In the genomic region with DNA sequence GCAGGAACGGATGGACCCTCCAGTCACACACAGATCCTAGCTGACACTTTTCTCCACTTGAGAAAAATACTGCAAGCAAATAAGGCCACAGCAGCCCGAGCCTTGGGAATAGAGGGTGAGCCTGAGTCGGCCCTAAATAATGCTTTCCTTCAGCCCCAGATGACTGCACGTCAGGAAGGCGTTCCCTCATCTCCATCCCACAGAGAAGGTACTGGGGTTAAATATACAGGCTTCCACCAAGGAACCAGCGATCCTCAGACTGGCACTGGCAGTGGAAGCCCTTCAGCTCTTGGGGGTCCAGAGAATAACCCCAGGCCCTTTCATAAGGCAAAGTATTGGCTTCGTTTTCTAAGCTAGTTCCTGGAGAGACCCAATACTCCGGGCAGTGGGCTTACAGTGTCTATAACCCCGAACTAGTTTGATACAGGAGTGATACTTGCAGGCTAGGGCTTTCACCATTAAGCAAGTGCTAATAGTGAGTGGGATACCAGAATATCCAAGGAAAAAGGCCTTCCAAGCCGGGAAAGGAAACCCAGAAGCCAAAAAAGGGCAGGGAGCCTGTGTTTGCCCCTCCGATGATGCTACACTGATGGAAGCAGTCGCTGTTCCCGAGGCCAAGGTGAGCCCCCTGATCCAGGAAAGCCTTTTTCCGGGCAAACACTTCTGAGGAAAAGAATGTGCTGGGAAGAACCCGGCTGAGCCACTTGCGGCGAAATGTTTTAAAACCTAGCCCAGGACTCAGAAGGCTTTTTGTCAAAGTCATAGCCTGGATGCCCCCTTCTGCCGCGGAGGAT, we compare ENCODE assay signal across 18 mouse cellular contexts. TPM values are rescaled to one million over a fixed set of nuclear protein-coding genes. Genes with fewer than 3 reads are reported as not detected.
DNase-seq lines count a peak whose midpoint lies in the region; ATAC-seq and TF ChIP-seq lines count a peak whose summit lies in the region.
"Had no signal": no experiment of that assay in that cellular context is flagged by ENCODE, and none has a peak within 500 bp of the region (broad histone marks: within the 10 kb centered on the region; RNA-seq: fewer than 3 reads in every experiment).

No protein-coding gene starts in this region.

- H3K9me3 ChIP-seq in heart, postnatal 0 days (replicated peaks; ENCODE audit: control insufficient read depth, low read length) = no peaks in the 10 kb centered on the region
- no peaks in the 10 kb centered on the region for H3K9me3 ChIP-seq in embryonic facial prominence, embryonic 14.5 days (ENCODE audit: control insufficient read depth, low read length)
- no peaks in the 10 kb centered on the region for H3K9me3 ChIP-seq in limb, embryonic 12.5 days
- H3K9me3 ChIP-seq: liver, embryonic 13.5 days had no signal

- 4% methylated on average over 19 of the region's 19 CpGs for WGBS in heart, postnatal 0 days
- 10% methylated on average over 19 of the region's 19 CpGs for WGBS in embryonic facial prominence, embryonic 14.5 days
- WGBS in limb, embryonic 12.5 days = 5% methylated on average over 19 of the region's 19 CpGs

- no peaks in the 10 kb centered on the region for H3K36me3 ChIP-seq in heart, postnatal 0 days (replicated peaks; ENCODE audit: control insufficient read depth, insufficient read depth, low read length)
- no peaks in the 10 kb centered on the region for H3K36me3 ChIP-seq in embryonic facial prominence, embryonic 14.5 days (ENCODE audit: control insufficient read depth, insufficient read depth, low read length)
- H3K36me3 ChIP-seq in limb, embryonic 12.5 days = peaks cover 6% of the 10 kb centered on the region; the same call in 1 of the 2 replicates
- H3K36me3 ChIP-seq: liver, embryonic 13.5 days had no signal

- 0 out of 2 replicates have a peak overlapping the region, but pooled peaks have one; percentile 22 for H3K4me3 ChIP-seq in heart, postnatal 0 days (ENCODE audit: low read depth, low read length)
- peak overlapping the region; percentile 0 for H3K4me3 ChIP-seq in embryonic facial prominence, embryonic 14.5 days (ENCODE audit: low read depth, low read length)
- H3K4me3 ChIP-seq in limb, embryonic 12.5 days (replicated peaks) = peak overlapping the region; percentile 72
- H3K4me3 ChIP-seq: liver, embryonic 13.5 days had no signal

- intact Hi-C loops in heart, postnatal 25 days (cut with DNase I) = no loop called here
- intact Hi-C loops in left cerebral cortex, postnatal 36 days (cut with DNase I) = no loop called here

- no peak for TF ChIP-seq CTCF in heart, postnatal 0 days (IDR thresholded peaks at IDR 0.05; ENCODE audit: low read depth)

- peaks cover 100% of the 10 kb centered on the region for H3K27me3 ChIP-seq in heart, postnatal 0 days (ENCODE audit: control insufficient read depth, insufficient read depth, low read length)
- peaks cover 97% of the 10 kb centered on the region for H3K27me3 ChIP-seq in embryonic facial prominence, embryonic 14.5 days (replicated peaks; ENCODE audit: control insufficient read depth, insufficient read depth, low read length)
- H3K27me3 ChIP-seq in limb, embryonic 12.5 days = peaks cover 97% of the 10 kb centered on the region

- H3K9ac ChIP-seq in heart, postnatal 0 days (replicated peaks; ENCODE audit: low read depth, low read length) = no peak overlapping the region
- H3K9ac ChIP-seq in embryonic facial prominence, embryonic 14.5 days (ENCODE audit: low read depth, low read length) = peak overlapping the region; percentile 35; the same call in 1 of the 2 replicates
- H3K9ac ChIP-seq in limb, embryonic 12.5 days (replicated peaks) = peak overlapping the region; percentile 99
- H3K9ac ChIP-seq: liver, embryonic 13.5 days had no signal

- H3K27ac ChIP-seq in heart, postnatal 0 days (ENCODE audit: low read depth) = no peak overlapping the region
- H3K27ac ChIP-seq in embryonic facial prominence, embryonic 14.5 days (replicated peaks; ENCODE audit: low read depth, low read length) = no peak overlapping the region
- H3K27ac ChIP-seq in limb, embryonic 12.5 days = peak overlapping the region; percentile 93
- H3K27ac ChIP-seq: liver, embryonic 13.5 days; macrophage had no signal

- 0 out of 2 replicates have a peak, but pooled peaks cover 5% of the 10 kb centered on the region for H3K4me1 ChIP-seq in heart, postnatal 0 days (ENCODE audit: control insufficient read depth, insufficient read depth)
- H3K4me1 ChIP-seq in embryonic facial prominence, embryonic 14.5 days (ENCODE audit: control insufficient read depth, insufficient read depth, low read length) = peaks cover 7% of the 10 kb centered on the region; the same call in 1 of the 2 replicates
- peaks cover 69% of the 10 kb centered on the region for H3K4me1 ChIP-seq in limb, embryonic 12.5 days (replicated peaks)

- no peak for ATAC-seq in heart, postnatal 0 days (ENCODE audit: insufficient read depth, low read depth)
- ATAC-seq in embryonic facial prominence, embryonic 14.5 days (ENCODE audit: low read depth) = no peak
- ATAC-seq in limb, embryonic 12.5 days (ENCODE audit: insufficient number of reproducible peaks, insufficient read depth, low FRiP score, low TSS enrichment, low read depth) = no peak
- ATAC-seq in granulocyte monocyte progenitor cell, adult 5-6 weeks (replicated peaks; ENCODE audit: poor library complexity, severe bottlenecking) = no peak

- no peak overlapping the region for H3K4me2 ChIP-seq in heart, postnatal 0 days (ENCODE audit: low read depth, low read length)
- peak overlapping the region; percentile 40 for H3K4me2 ChIP-seq in embryonic facial prominence, embryonic 14.5 days (ENCODE audit: low read depth, low read length)
- peak overlapping the region; percentile 74 for H3K4me2 ChIP-seq in limb, embryonic 12.5 days
- H3K4me2 ChIP-seq: liver, embryonic 13.5 days had no signal

- TF ChIP-seq EP300 in heart, postnatal 0 days (IDR thresholded peaks at IDR 0.05; ENCODE audit: low read depth) = no peak

- no peak for DNase-seq in heart, postnatal 0 days (ENCODE audit: low spot score)
- no peak for DNase-seq in heart, postnatal 25 days (ENCODE audit: low spot score)
- no peak for DNase-seq in embryonic facial prominence, embryonic 14.5 days (ENCODE audit: low spot score)
- DNase-seq in neural tube, embryonic 10.5 days (ENCODE audit: extremely low spot score, low spot score) = peak; percentile 68
- DNase-seq in thymus, postnatal 36 days = no peak
- no peak for DNase-seq in left cerebral cortex, postnatal 36 days (ENCODE audit: low spot score in 2 of 2)
- DNase-seq: cerebellum, adult 9-11 months; gastrocnemius, postnatal 10 days; kidney, adult 11 months; liver, embryonic 13.5 days; right cerebral cortex, postnatal 25 days had no signal

RNA-seq across cellular contexts. Expression of a gene that starts 4.8 kb away (rescaled TPM):
- total RNA-seq in heart, postnatal 0 days (2014; rRNA removed; ENCODE audit: low replicate concordance) = not detected in 2 replicates
- polyA plus RNA-seq in heart, postnatal 0 days (2015; fragmentation: Nextera tagmentation; extraction: Ambion mirVana) = not detected in 2 replicates
- total RNA-seq in heart, postnatal 25 days (2021) = under 1 TPM; 0.17 to 0.21 TPM
- polyA plus RNA-seq in embryonic facial prominence, embryonic 14.5 days (2014; fragmentation: Nextera tagmentation; extraction: Ambion mirVana) = 0.43 and 0.85 TPM in 2 replicates
- 8.6 and 9.9 TPM in 2 replicates for polyA plus RNA-seq in limb, embryonic 12.5 days (2016; fragmentation: Nextera tagmentation; extraction: Ambion mirVana)
- total RNA-seq in granulocyte monocyte progenitor cell, adult 5-6 weeks (2014; fragmentation: Nextera tagmentation) = not detected in 2 replicates
- total RNA-seq in granulocyte monocyte progenitor cell, adult 5-6 weeks (2017) = not detected in 2 replicates
- total RNA-seq in left cerebral cortex, postnatal 36 days (2021) = under 1 TPM; 0.25 to 0.34 TPM
- total RNA-seq: neutrophil, adult 5-6 weeks had no signal
- polyA plus RNA-seq: C2C12; heart, embryonic 16.5 days; liver, embryonic 13.5 days; macrophage; stomach, embryonic 14.5 days had no signal

Comparison
In these comparisons a context has a peak if more than half of its experiments do, and no peak if none do; other contexts are left out.
1. H3K4me3 ChIP-seq: peak in every context shown above with its lines; median percentile 72 in limb, embryonic 12.5 days; 22 in heart, postnatal 0 days; 0 in embryonic facial prominence, embryonic 14.5 days.